Mouse (Mus musculus) T-cell, adult 2 months (primary cell): ENCODE results near the gene Dusp19.

ENCODE experiments used
- DNase-seq: peaks from one replicate; pipeline ENCODE4 v3.0.0; 2022; ENCODE audit warnings: low spot score

Gene Dusp19

DNA sequence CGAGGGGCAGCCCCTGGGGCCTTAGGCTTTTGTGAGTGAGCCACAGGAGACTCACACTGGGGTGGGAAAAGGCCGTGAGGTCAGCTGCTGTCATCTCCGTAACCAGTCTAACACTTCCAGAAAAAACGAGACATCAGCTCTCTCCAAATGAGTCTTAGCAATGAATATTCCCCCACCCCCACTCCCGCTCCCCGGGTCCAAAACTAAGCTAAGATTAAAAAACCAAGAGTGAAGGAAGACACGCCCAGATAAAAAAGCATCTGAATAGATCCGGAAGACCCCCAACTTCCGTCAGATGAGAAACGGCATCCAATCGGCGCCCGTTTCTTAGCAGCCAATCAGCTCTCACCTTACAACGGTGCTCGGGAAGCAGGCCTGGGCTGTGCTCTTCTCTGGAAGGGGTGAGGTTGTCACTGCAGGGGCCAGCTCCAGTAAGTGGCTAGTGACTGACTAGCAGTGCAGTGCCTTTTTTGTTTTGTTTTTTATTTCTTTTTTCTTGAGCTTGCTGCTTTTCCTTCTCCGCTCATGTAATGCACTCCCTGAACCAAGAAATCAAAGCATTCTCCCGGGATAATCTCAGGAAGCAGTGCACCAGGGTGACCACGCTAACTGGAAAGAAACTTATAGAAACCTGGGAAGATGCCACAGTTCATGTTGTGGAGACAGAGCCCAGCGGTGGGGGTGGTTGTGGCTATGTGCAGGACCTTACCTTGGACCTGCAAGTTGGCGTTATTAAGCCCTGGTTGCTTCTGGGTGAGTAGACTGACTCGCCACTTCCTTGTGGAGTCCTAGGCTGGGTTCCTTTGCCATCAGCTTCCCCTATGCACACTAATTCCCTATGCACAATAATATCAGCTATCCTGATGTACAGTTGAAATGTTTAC lies at the start of gene Dusp19, which contains the start of gene Nup35:
Gene Dusp19, plus strand, starts transcription at position 192 of the 884 bp plus-strand sequence.
Gene Nup35, plus strand, starts transcription at position 383 of the 884 bp plus-strand sequence.
- peak; percentile 87 for DNase-seq

DNA sequence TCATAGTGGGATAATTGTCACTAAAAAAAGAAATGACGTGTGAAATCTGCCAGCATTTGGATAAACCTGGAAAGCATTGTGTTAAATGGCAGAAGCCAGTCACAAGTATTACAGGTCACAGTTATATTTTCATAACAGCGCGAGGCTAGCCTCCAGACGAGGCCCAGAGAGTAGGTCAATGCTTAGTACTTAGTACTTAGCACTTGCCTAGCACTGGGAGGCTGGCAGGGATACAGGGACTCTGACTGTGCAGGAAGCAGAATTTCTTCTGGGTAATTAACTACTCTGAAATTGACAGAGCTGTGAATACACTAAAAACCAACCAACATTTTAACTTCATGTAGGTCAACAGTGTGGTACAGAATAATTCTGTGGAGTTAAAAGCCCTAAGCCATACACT lies 49.4 kb upstream of the Dusp19 start:
- no peak for DNase-seq

DNA sequence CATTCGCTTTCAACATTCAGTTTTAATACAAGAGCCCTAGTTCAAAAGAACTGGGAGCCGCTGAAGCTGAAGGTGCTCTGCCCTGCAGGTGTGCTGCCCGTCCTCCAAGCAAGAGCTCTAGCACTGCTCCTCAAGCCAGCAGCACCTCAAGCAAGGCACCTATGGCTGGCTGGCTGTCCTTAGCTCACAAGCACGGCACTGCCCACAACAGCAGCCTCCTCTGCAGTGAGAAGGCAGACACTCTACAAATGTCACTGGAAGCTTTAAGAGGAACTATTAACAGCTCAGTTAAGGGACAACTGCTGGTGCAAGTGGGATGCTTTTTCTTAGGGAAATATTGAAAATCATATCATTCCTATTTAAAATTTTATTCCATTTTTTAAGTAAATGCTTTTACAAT lies 46.2 kb upstream of the Dusp19 start:
- no peak for DNase-seq

DNA sequence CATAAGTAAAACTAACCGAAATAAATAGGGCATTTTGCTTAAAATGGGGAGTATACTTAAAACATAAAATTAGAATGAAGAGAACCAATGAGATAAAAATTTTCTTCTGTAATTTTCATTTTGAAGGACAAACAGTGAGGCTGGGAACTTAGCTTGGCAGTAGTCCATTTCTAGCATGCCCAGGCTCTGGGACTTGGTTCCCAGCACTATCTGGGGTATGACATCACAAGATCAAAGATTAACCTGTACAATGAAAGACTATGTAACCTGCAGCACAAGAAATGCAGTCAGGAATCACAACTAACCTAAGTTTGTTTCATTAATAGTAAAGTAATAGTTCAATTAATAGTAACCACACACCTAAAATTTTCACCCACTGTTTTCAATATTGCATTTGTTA lies 39.6 kb upstream of the Dusp19 start:
- DNase-seq: no peak

DNA sequence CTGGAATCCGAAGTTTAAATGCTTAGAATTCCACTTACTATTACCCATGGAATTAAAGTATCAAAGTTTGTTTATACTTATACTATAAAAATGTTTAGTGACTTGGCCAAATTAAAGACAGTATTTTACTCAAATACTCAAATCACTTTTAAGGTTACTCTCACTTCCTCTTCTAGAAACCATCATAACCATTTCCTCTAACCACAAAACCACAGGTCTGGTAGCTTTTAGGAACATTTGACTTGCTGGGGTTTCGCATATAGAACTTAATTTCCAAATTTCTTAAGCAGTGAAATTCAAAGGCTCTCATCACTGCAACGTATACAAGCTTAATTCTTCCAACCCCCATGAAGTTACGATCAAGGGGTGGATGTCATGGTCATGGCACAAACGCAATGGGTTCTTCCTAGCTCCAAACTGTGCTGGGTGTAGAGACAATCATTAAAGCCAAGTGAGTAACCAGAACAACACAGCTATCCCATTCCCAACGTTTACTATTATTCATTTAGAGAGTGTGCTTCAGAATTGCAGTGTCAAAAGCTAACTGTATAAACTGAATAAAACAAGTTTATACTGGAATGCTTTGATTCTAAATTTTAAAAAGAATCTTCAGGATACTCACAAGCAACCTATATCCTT lies 37.5 kb upstream of the Dusp19 start:
- no peak for DNase-seq

DNA sequence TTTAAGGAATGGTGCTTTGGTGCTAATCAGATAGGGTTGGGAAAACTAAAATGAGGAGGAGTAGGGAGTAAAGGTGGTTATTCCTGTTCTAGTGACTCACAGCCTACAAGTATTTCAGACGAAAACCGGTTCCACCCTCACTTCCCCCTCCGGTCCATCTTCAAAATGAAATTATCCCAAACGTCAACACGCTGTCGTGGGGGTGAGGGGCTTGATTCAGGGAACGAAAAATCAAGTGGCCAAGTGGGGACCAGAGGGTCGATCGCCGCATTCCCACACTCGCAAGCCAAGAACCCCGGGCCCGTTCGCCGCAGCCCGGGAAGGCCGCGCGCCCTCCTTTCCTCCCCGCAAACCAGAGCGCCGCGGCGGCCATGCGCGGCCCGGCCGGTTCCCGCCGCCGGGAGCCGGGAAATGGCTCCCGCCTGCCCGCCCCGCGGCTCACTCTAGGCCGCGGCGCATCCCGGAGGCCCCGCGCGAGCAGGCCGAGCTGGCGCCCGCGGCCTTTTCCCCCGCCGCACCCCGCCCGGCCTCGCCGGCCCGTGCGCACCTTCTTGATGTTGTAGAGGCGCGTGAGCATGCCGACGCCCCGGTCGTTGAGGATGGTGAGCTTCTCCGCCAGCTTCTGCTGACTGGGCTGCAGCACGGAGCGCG lies 36.4 kb upstream of the Dusp19 start:
- DNase-seq: no peak

DNA sequence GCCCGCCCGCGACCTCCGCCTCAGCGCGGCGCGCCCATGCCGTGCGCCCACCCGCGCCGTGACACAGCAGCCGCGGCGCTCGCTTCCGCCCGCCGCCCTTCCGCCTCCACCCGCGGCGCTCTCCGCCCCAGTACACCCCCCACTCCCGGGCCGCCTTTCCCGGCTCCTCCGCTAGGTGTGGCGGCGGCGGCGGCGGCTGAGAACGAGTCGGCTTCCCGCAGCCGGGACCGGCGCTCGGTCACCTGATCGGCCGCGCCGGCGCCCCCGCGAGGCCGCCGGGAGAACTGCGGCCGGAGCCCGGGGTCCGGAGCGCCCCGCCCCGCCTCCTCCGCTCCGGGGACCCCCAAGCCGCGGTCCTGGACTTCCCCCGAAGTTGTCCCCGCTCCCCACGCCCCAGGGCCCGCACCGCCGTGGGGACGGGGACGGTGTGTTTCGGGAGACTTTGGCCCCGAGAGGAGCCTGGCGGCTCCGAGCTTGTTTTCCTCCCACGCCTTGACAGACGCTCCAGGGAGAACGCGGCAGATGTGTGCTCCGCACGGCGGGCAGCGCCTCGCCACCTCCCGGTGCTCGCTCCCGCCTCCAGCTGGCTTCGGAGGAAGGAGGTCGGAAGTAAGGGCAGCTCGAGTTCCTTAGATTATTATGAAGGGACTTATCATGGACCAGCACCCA lies 35.7 kb upstream of the Dusp19 start, which contains the start of gene Nckap1:
Gene Nckap1, minus strand, starts transcription at position 338 of the 669 bp plus-strand sequence.
- peak; percentile 77 for DNase-seq

DNA sequence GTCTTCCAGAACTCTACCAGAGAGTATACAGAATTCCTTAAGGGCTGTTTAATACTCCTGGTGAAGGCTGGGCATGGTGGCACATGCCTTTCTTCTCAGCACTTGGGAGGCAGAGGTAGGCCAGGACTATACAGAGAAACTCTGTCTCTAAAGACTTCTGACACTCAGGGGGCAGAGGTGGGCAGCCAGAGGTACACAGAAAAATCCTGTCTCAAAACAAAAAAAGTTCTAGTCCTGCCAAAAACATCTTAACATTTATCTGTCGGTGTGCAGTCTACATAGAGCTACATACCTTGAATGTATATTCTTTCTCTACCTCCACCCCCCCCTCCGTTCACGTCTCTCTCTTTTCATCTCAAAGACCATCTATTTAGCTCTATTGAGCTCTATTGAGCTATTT lies 34.5 kb upstream of the Dusp19 start:
- DNase-seq: no peak

DNA sequence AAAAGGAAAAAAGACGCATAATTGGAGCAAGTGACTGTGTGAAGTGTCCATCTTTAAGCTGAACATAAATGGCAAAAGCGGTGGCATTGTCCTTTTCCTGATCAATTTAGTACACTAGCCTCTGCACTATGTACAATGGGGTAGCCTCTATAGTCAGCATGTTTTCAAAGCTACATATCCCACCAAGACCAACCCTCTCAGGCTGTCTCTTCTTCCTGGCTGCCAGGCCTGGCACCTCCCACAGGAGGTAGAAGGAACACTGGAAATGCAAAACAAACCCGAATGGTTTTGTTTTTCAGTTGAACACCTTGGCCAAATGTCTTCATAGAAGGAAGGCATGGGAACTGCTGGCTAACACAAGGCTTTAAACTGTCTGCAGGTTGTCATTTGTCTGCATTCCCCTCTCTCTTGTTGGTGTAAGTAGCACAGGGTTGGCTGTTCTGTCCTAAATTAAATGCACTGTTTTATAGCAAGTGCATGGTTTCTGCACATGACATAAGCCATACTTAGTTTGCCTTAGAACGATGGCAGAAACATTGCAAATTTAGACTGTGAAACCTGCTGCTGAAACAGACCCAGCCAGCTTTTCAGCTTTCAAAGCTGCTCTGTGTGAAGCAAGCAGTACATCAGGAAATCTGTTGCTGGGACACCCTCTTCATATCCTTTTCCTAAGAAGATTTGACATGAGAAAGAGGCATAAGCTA lies 22.5 kb upstream of the Dusp19 start:
- no peak for DNase-seq

DNA sequence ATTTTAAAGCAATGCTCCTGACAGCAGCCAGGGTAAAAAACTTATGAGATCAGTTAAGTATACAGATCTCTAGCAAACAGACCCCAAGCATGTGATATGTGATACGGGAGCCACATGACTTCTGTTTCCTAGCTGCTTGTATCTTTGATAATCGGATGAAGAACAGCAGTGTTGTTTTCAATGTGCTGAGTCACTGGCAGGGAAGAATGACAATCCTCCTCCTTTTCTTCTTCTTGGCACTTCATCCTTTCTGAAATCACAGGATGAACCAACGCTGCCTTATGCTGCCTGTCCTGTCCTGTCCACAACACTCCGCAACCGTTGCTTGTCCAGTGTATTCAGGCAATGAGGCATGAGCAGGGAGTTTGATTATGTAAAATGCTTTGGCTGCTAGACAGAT lies 19.9 kb upstream of the Dusp19 start:
- no peak for DNase-seq

DNA sequence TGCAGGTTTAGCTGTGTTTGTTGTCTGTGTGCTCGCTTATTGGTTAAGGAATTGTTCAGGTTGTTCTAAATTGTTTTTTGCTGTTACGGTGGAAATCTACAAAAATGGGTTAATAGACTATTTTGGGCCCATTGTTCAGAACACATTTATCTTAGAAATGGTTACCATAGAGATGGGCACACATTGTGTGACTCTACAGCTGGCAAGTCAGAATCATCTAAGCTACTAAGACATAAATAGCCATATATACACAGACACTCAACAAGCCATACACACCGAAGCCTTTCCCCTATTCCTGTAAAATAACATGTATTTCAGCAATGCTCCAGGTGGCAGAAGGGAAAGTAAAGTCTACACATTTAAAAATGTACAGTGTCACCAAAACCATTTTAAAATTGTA lies 17.0 kb upstream of the Dusp19 start:
- no peak for DNase-seq

DNA sequence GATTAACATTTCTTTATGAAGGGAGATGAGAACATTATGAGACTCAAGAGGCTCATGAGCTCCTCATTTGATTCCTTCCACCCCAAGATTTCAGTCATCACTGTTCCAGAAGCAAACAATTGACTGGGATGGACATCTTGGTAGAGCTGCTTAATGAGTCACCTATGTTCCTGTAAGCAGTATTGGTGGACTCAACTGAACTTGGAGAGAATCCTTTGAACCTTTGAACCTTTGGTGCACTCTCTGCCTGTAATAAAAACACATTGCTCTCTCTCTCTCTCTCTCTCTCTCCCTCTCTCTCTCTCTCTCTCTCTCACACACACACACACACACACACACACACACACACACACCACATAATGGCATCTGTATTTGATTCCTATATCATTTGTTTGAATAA lies 16.2 kb upstream of the Dusp19 start:
- no peak for DNase-seq

DNA sequence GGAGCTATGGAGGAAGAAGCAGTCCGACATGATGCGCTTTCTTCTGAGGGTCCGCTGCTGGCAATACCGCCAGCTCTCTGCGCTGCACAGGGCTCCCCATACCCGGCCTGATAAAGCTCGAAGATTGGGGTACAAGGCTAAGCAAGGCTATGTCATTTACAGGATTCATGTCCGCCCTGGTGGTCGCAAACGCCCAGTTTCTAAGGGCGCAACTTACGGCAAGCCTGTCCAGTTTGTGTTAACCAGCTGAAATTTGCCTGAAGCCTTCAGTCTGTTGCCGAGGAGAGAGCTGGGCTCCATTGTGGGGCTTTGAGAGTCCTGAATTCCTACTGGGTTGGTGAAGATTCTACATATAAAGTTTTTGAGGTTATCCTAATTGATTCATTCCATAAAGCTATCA lies 14.1 kb upstream of the Dusp19 start:
- no peak for DNase-seq

DNA sequence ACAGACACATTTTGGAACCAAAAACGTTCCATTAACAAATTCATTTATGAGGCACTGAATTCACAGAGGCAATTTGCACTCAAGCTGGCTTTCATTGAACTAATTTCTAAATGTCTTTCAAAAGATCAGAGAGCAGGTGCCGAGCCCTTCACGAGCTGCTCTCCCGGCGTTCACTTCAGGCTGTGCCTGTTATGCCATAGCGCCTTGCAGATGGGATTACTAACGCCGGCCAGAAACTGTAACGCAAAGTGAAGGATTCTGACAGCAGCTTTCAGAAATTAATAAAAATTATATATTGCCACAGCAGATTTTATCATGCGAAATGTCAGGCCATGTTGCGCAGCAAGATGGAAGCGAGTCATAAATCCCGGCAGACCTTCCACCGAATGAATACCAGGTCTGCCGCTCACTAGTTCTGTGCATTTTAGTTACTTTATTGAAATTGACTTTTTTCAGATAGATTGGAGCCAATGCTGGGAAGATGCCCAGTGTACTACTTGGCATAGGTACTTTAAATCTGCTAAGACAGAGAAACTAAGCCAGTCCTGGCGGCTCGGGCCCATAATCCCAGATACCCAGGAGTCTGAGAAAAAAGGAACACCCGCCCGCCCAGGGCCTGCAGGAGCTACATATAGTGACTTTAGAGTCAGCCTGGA lies 12.9 kb upstream of the Dusp19 start:
- DNase-seq: no peak

DNA sequence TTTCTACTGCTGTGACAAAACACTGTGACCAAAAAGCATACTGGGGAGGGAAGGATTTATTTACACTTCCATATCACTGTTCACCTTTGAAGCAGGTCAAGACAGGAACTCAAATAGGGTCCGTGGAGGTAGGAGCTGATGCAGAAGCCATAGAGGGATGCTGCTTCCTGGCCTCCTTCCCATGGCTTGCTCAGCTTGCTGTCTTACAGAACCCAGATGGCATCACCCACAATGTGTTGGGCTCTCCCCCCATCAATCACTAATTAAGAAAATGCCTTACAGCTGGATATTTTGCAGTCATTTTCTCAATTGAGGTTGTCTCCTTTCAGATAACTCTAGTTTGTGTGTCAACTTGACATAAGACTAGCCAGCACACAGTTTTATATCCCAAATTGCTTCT lies 4.6 kb upstream of the Dusp19 start:
- DNase-seq: no peak

DNA sequence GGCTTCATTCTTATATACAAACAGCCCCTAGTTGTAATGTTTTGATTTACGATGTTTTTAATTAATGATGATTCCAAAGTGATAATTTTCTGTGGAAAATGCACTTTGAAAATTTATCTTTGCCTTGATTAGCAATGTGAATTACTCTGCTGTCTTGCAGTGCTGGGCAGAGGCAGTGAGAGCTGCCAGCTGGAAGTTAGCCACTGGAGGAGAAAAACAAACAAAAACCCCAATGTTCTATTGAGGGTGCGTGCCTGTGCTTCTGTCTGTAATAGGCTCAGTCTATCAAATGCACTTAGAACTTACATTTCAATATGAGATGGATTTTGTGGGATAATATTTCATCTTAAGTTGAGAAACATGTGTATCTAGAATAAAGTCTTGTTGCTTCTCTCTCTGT lies 4.0 kb upstream of the Dusp19 start:
- DNase-seq: no peak

DNA sequence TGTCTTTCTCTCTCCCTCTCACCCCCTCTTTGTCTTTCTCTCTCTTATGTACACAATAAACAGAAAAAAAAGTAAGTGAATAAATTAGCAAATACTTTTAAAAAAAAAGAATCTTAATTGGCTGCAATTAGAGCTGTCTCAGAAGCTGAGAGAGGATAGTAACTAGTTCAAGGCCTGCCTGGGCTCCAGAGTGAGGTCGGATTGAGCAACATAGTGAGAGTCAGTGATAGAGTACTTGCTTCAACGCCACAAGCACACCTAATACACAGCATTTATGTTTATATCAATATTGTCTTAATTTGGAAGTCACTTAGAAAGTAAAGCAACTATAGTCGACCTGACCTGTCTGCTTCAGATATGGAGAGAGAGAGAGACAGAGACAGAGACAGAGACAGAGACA lies 2.1 kb downstream of the Dusp19 start:
- DNase-seq: no peak

DNA sequence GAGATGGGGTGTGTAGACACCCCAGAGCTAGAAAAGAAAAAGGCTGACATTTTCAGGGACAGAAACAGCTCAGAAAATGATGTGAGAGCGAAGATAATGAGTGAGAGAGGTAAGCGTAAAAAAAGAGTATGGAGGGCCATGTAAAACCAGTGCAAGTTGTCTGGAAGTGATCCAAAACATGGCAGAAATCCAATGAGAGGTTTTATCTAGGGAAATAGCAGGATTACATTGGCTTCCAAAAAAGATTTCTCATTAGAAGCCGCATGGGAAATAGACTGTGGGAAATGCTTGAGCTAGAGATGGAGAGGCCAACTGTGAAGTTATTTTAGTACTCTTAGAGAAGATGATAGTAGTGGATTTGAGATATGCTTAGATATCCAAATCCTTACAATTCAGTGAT lies 5.1 kb downstream of the Dusp19 start:
- no peak for DNase-seq

DNA sequence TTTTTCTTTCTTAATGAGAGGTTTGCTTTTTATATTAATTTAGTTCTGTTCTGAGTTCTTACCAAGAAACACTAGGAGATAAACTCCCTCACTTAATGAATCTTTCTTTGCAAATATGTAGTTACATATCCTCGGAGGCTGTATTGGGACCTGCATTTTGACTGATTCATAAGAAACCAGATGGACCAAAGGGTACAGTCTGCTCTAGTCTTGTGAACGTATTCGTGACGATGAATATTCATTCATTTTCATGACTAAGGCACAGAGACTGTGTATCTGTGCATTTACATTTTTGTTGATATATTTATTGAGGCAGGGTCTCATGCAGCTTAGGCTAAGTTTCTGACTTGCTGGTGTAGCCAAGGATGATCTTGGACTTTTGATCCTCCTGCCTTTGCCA lies 7.7 kb downstream of the Dusp19 start:
- DNase-seq: no peak

DNA sequence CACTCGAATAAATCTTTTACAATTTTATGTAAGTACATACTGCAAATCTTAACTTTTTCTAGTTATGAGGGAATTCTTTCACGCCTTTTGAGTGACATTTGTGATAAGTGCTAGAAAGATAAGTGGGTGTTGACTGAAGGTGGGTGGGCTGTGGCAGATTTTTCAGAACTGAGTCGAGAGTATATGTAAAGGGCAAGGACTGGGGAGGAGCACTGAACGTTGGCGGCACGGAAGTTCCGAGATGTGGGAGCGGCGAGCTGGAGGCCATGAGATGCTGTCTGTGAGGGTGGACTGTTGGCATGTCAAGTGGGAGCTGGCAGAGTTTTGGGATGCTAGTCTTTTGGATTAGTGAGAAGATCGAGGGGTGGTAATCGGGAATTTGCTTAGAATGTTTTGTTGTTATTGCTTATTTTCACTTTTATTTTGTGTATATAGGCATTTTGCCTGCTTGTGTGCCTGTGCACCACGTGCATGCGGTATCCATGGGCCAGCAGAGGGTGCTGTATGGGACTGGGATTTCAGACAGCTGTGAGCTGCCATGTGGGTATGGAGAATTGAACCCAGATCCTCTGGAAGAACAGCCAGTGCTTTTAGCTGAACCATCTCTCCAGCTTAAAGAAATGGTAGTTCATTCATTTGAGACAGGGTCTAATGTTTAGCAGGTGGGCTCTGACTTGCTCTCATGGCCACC lies 15.6 kb downstream of the Dusp19 start:
- DNase-seq: no peak
